9 mouse cellular contexts compared by ENCODE assay signal in the genomic region with DNA sequence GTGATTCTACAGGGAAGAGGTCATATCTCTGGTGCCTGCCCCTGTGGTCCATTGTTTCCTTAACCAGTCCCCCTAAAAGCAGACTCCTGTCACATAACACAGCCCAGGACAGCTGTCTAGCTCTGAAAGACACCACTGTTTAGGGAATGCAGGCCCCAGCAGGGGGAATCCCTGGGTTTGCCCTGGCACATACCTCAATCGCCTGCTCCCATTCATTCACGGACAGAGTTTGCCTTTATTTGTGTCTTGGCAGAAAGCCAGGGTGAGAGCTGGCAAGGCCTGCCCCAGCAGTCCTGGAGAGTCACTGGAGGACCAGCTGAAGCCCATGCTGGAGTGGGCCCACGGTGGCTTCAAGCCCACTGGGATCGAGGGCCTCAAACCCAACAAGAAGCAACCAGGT. TPM values are rescaled to one million over a fixed set of nuclear protein-coding genes. Genes with fewer than 3 reads are reported as not detected.
DNase-seq lines count a peak whose midpoint lies in the region; ATAC-seq and TF ChIP-seq lines count a peak whose summit lies in the region.
"Had no signal": no experiment of that assay in that cellular context is flagged by ENCODE, and none has a peak within 500 bp of the region (broad histone marks: within the 10 kb centered on the region; RNA-seq: fewer than 3 reads in every experiment).

No protein-coding gene starts in this region.

- no peak for TF ChIP-seq POLR2A in cerebellum, adult 2 months (IDR thresholded peaks at IDR 0.05; ENCODE audit: borderline replicate concordance, insufficient read depth, low read length)

- intact Hi-C loops in left cerebral cortex, postnatal 25 days (cut with DNase I) = loop anchor here (5.0 kb wide), 1 partner anchor 84 kb away; no protein-coding TSS in a partner anchor

- peak; percentile 91 for ATAC-seq in hindbrain, postnatal 0 days
- peak; percentile 72 for ATAC-seq in midbrain, embryonic 12.5 days (ENCODE audit: low FRiP score, low read depth)

- H3K27me3 ChIP-seq in cerebellum, adult 2 months (ENCODE audit: control insufficient read depth, insufficient read depth, low read length) = no peaks in the 10 kb centered on the region
- H3K27me3 ChIP-seq in hindbrain, postnatal 0 days (ENCODE audit: insufficient read depth, low read length) = no peaks in the 10 kb centered on the region
- H3K27me3 ChIP-seq in midbrain, embryonic 12.5 days = no peaks in the 10 kb centered on the region

- no peak overlapping the region for H3K27ac ChIP-seq in cerebellum, adult 2 months (ENCODE audit: insufficient read depth, low read length)
- peak overlapping the region; percentile 75 for H3K27ac ChIP-seq in hindbrain, postnatal 0 days
- peak overlapping the region; percentile 47 for H3K27ac ChIP-seq in midbrain, embryonic 12.5 days (replicated peaks)
- H3K27ac ChIP-seq: liver, embryonic 14.5 days had no signal

- no peaks in the 10 kb centered on the region for H3K9me3 ChIP-seq in hindbrain, postnatal 0 days (ENCODE audit: low read length)
- H3K9me3 ChIP-seq in midbrain, embryonic 12.5 days = no peaks in the 10 kb centered on the region

- WGBS in cerebellum, adult 2 months = 5% methylated on average over 4 of the region's 4 CpGs
- 13% methylated on average over 4 of the region's 4 CpGs for WGBS in hindbrain, postnatal 0 days
- 32% methylated on average over 4 of the region's 4 CpGs for WGBS in midbrain, embryonic 12.5 days

- peaks cover 2% of the 10 kb centered on the region; the same call in 1 of the 2 replicates for H3K4me1 ChIP-seq in cerebellum, adult 2 months (ENCODE audit: control insufficient read depth, insufficient read depth, low read length)
- H3K4me1 ChIP-seq in hindbrain, postnatal 0 days (ENCODE audit: insufficient read depth, low read length) = peaks cover 3% of the 10 kb centered on the region; the same call in 1 of the 2 replicates
- H3K4me1 ChIP-seq in midbrain, embryonic 12.5 days = peaks cover 12% of the 10 kb centered on the region

- peak; percentile 42 for DNase-seq in ZHBTc4 (ENCODE audit: low read depth, low spot score)
- DNase-seq in cerebellum, adult 2 months = peak; percentile 34 to 61
- DNase-seq in frontal cortex, postnatal 10 days (ENCODE audit: low spot score in 2 of 2) = peak; percentile 71 to 78
- peak; percentile 87 for DNase-seq in hindbrain, postnatal 0 days (ENCODE audit: low spot score)
- DNase-seq in left cerebral cortex, postnatal 25 days (ENCODE audit: low spot score in 2 of 2) = peak; percentile 52 to 71
- DNase-seq in telencephalon, adult 2 months (ENCODE audit: low read depth, low spot score) = peak; percentile 39
- DNase-seq in T-cell, adult 2 months (ENCODE audit: low spot score) = no peak

- no peak overlapping the region for H3K4me3 ChIP-seq in cerebellum, adult 2 months (replicated peaks; ENCODE audit: insufficient read depth, low read depth, low read length)
- no peak overlapping the region for H3K4me3 ChIP-seq in hindbrain, postnatal 0 days (ENCODE audit: low read length)
- no peak overlapping the region for H3K4me3 ChIP-seq in midbrain, embryonic 12.5 days

- TF ChIP-seq CTCF in cerebellum, adult 2 months (IDR thresholded peaks at IDR 0.05; ENCODE audit: borderline replicate concordance, insufficient read depth, low read depth, low read length) = no peak
- no peak for TF ChIP-seq CTCF in hindbrain, postnatal 0 days (IDR thresholded peaks at IDR 0.05; ENCODE audit: low read depth)

- no peaks in the 10 kb centered on the region for H3K36me3 ChIP-seq in hindbrain, postnatal 0 days (ENCODE audit: insufficient read depth, low read length)
- no peaks in the 10 kb centered on the region for H3K36me3 ChIP-seq in midbrain, embryonic 12.5 days

- no peak overlapping the region for H3K4me2 ChIP-seq in hindbrain, postnatal 0 days (ENCODE audit: low read depth, low read length)
- no peak overlapping the region for H3K4me2 ChIP-seq in midbrain, embryonic 12.5 days (replicated peaks)

- no peak overlapping the region for H3K9ac ChIP-seq in hindbrain, postnatal 0 days (replicated peaks; ENCODE audit: low read length)
- H3K9ac ChIP-seq in midbrain, embryonic 12.5 days (replicated peaks) = no peak overlapping the region
- H3K9ac ChIP-seq: liver, embryonic 14.5 days had no signal

RNA-seq across cellular contexts. Expression of a gene that starts 16.8 kb away (rescaled TPM):
- polyA plus RNA-seq in cerebellum, adult 2 months (2012; rRNA removed) = 0.06 and 0.10 TPM in 2 replicates
- total RNA-seq in hindbrain, postnatal 0 days (2014; rRNA removed) = not detected in 2 replicates
- polyA plus RNA-seq in hindbrain, postnatal 0 days (2015; fragmentation: Nextera tagmentation; extraction: Ambion mirVana) = 0.10 TPM in 1 of 2 replicates, not detected in the other
- total RNA-seq in left cerebral cortex, postnatal 25 days (2021) = not detected
- polyA plus RNA-seq in midbrain, embryonic 12.5 days (2016; fragmentation: Nextera tagmentation; extraction: Ambion mirVana) = not detected in 2 replicates

RNA-seq across cellular contexts. Expression of a gene that starts 27.8 kb away (rescaled TPM):
- 19.6 and 22.8 TPM in 2 replicates for polyA plus RNA-seq in cerebellum, adult 2 months (2012; rRNA removed)
- total RNA-seq in hindbrain, postnatal 0 days (2014; rRNA removed) = 75.0 and 82.8 TPM in 2 replicates
- 354 and 355 TPM in 2 replicates for polyA plus RNA-seq in hindbrain, postnatal 0 days (2015; fragmentation: Nextera tagmentation; extraction: Ambion mirVana)
- 100 to 1,000 TPM in 1 of 2 experiments, 10 to 100 TPM in 1; 92.4 to 101 TPM for total RNA-seq in left cerebral cortex, postnatal 25 days (2021)
- 362 and 384 TPM in 2 replicates for polyA plus RNA-seq in midbrain, embryonic 12.5 days (2016; fragmentation: Nextera tagmentation; extraction: Ambion mirVana)

Comparison
In these comparisons a context has a peak if more than half of its experiments do, and no peak if none do; other contexts are left out.
1. RNA of a gene that starts 27.8 kb away (polyA plus RNA-seq): 362 to 384 TPM in midbrain, embryonic 12.5 days and 354 to 355 TPM in hindbrain, postnatal 0 days; 19.6 to 22.8 TPM in cerebellum, adult 2 months; every median in the first group is over 10 times any median in the second.